Mouse (Mus musculus) lung, adult 2 months (tissue): ENCODE data around the gene Izumo4.

ENCODE experiments used
- CTCF ChIP-seq: fragments of 200-500 bp; IDR thresholded peaks from 2 replicates; pipeline ENCODE4 v1.5.1; 2011; ENCODE audit warnings: mild to moderate bottlenecking, low read length, control low read depth; ENCODE audit not compliant: insufficient read depth
- POLR2A ChIP-seq: fragments of 200-500 bp; IDR thresholded peaks from 2 replicates; pipeline ENCODE4 v1.6.1; 2011; ENCODE audit warnings: low read depth, mild to moderate bottlenecking, control low read depth, low read length, borderline replicate concordance; ENCODE audit errors: extremely low read depth

- TF ChIP-seq CTCF (no peak), POLR2A (no peak)
Measured at GRCm38 (mm10) chr10:80697812-80698211, 4.2 kb upstream of the Izumo4 start.
